16 mouse cellular contexts compared by ENCODE assay signal in genomic region chr2:104267049-104267448, GRCm38 (mm10).
DNase-seq lines count a peak whose midpoint lies in the region; ATAC-seq lines count a peak whose summit lies in the region.
"Had no signal": no experiment of that assay in that cellular context is flagged by ENCODE, and none has a peak within 500 bp of the region (broad histone marks: within the 10 kb centered on the region; RNA-seq: fewer than 3 reads in every experiment).

No protein-coding gene starts in this region.

- no peak overlapping the region for H3K9ac ChIP-seq in neural tube, embryonic 12.5 days
- no peak overlapping the region for H3K9ac ChIP-seq in limb, embryonic 12.5 days (replicated peaks)
- H3K9ac ChIP-seq: hindbrain, embryonic 12.5 days; liver, embryonic 14.5 days had no signal

- peaks cover 14% of the 10 kb centered on the region; the same call in 1 of the 2 replicates for H3K4me1 ChIP-seq in neural tube, embryonic 12.5 days
- peaks cover 25% of the 10 kb centered on the region for H3K4me1 ChIP-seq in limb, embryonic 12.5 days (replicated peaks)
- H3K4me1 ChIP-seq: hindbrain, embryonic 12.5 days had no signal

- H3K4me3 ChIP-seq in neural tube, embryonic 12.5 days: no peak overlapping the region
- no peak overlapping the region for H3K4me3 ChIP-seq in limb, embryonic 12.5 days (replicated peaks)
- H3K4me3 ChIP-seq: erythroblast, embryonic 14.5 days; hindbrain, embryonic 12.5 days had no signal

- H3K9me3 ChIP-seq in neural tube, embryonic 12.5 days: no peaks in the 10 kb centered on the region
- no peaks in the 10 kb centered on the region for H3K9me3 ChIP-seq in limb, embryonic 12.5 days
- H3K9me3 ChIP-seq: G1E; hindbrain, embryonic 12.5 days had no signal

- no peaks in the 10 kb centered on the region for H3K36me3 ChIP-seq in neural tube, embryonic 12.5 days
- H3K36me3 ChIP-seq in limb, embryonic 12.5 days: no peaks in the 10 kb centered on the region
- H3K36me3 ChIP-seq: G1E; hindbrain, embryonic 12.5 days had no signal

- H3K27ac ChIP-seq in neural tube, embryonic 12.5 days: no peak overlapping the region
- peak overlapping the region; percentile 68 for H3K27ac ChIP-seq in limb, embryonic 12.5 days
- H3K27ac ChIP-seq: hindbrain, embryonic 12.5 days; liver, embryonic 14.5 days had no signal

- 21% methylated on average over 4 of the region's 4 CpGs for WGBS in neural tube, embryonic 12.5 days
- 7% methylated on average over 4 of the region's 4 CpGs for WGBS in limb, embryonic 12.5 days

- H3K27me3 ChIP-seq in neural tube, embryonic 12.5 days (replicated peaks): no peaks in the 10 kb centered on the region
- no peaks in the 10 kb centered on the region for H3K27me3 ChIP-seq in limb, embryonic 12.5 days
- H3K27me3 ChIP-seq: hindbrain, embryonic 12.5 days had no signal

- H3K4me2 ChIP-seq in neural tube, embryonic 12.5 days (replicated peaks): no peak overlapping the region
- H3K4me2 ChIP-seq in limb, embryonic 12.5 days: peak overlapping the region; percentile 8; the same call in 1 of the 2 replicates
- H3K4me2 ChIP-seq: hindbrain, embryonic 12.5 days had no signal

- ATAC-seq in neural tube, embryonic 12.5 days (ENCODE audit: low FRiP score, low read depth): peak; percentile 25; the same call in 1 of the 2 replicates
- peak; percentile 85 for ATAC-seq in limb, embryonic 12.5 days (ENCODE audit: insufficient number of reproducible peaks, insufficient read depth, low FRiP score, low TSS enrichment, low read depth)
- ATAC-seq: intestine, embryonic 16.5 days; lung, postnatal 0 days had no signal

- DNase-seq in gastrocnemius, postnatal 25 days: peak; percentile 8
- no peak for DNase-seq in gastrocnemius, postnatal 14 days
- DNase-seq in neural tube, embryonic 10.5 days (ENCODE audit: extremely low spot score, low spot score): no peak
- DNase-seq in thymus, postnatal 10 days (ENCODE audit: low spot score in 2 of 2): no peak
- no peak for DNase-seq in right cerebral cortex, postnatal 36 days (ENCODE audit: low spot score in 2 of 2)
- DNase-seq: adrenal gland, adult 2 months; cerebellum, adult 2 months; right cerebral cortex, postnatal 14 days had no signal

- intact Hi-C loops in gastrocnemius, postnatal 14 days (cut with DNase I; ENCODE audit: low total_unique reads): no loop called here
